Mouse (Mus musculus) G1E (cell line): ENCODE data around the gene Sbk3.

Source experiments
- CTCF ChIP-seq: IDR thresholded peaks from 2 replicates; pipeline ENCODE4 v1.5.1; 2012; ENCODE audit warnings: low read depth, low read length, inconsistent platforms, mixed read lengths
- GATA1 ChIP-seq: IDR thresholded peaks from 2 replicates; pipeline ENCODE4 v1.6.1; 2012; ENCODE audit warnings: borderline replicate concordance, low read length, inconsistent platforms, mixed read lengths

GRCm38 (mm10) chr7:4972321-4973047 lies 1.5 kb upstream of the Sbk3 start:
- TF ChIP-seq CTCF (no peak), GATA1 (no peak)
